Mouse (Mus musculus): ENCODE results near the gene Myo5c. TPM values are rescaled to one million over a fixed set of nuclear protein-coding genes. Genes with fewer than 3 reads are reported as not detected.

Myo5c gene
- 0.14 and 0.60 TPM in 2 replicates for polyA plus RNA-seq (2021; fragmentation: Nextera tagmentation)
- long read RNA-seq, experiment 1, partial matches to known transcripts: 0 of 1 reads
- long read RNA-seq, experiment 1, other reads (novel, unspliced or antisense): 1 of 1 reads
- long read RNA-seq, experiment 2, partial matches to known transcripts: 0 of 1 reads
- long read RNA-seq, experiment 2, other reads (novel, unspliced or antisense): 1 of 1 reads

GRCm38 (mm10) chr9:75231841-75232746 is at the start of gene Myo5c:
Gene Myo5c, plus strand, starts transcription at chr9:75232020.

DNA sequence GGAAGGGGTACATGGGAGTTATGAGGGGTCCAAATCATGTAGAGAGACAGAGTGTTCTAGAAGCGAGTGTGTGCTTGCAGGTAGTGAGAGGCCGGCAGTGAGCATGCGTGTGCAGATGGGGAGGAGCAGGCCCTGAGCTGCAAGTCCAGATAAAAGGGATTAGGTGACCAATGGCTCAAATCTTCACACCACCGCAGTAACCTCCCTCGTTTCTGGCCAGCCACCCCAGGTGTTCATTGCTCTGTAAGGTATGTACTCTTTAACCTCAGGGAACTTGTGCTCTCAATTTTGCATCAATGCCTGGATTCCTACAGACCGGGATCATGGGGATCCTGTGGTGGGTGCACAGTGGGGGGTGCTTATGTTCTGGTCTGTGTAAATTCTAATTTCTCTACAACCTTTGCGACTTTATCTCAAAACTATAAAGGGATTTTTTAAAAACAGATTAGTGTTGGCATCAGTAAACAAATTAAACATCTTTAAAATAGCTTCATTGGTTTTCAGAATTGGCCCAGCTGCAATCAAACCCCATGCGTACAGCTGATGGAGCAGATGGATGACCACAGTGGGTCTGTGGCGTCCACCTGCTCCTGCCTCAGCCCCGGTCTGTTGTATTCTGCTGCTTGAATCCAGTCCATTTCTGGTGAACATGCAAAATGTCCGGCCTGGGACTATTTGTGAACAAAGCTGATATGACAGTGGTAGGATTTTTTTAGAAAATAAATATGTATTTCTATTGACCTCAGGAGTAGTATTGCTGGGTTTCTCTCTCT is 74.5 kb downstream of the Myo5c start, which contains the start of gene Gnb5:
TSS of gene Gnb5 (plus strand) at position 163 of the 773 bp plus-strand sequence.

DNA sequence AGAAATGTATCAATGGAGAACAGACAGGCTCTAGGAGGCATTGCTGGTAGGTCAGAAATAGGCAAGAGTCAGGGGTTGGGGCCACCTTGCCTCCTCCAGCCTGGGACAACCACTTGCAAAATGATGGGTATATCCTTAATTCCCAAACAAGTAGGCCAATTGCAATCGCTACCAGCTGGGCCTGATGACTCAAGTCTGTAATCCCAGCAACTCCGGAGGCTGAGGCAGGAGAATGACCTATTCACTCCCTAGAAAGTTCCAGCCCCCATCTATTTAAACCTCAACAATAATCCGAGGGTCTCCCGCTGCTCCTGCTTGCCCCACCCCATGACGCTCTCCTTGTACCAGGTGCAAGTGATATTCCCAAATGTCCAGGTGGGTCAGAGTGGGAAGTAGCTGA is 115.6 kb downstream of the Myo5c start, which contains the start of gene Bcl2l10:
TSS of gene Bcl2l10 (plus strand) at position 301 of the 400 bp plus-strand sequence.

Other genes starting within 250 kb of the Myo5c start
- gene Arpp19, start 194.4 kb upstream of the Myo5c start, polyA plus RNA-seq (2021; fragmentation: Nextera tagmentation): 244 and 268 TPM in 2 replicates
- 21.1 and 23.0 TPM in 2 replicates for gene Myo5a, start 161.0 kb upstream of the Myo5c start, polyA plus RNA-seq (2021; fragmentation: Nextera tagmentation)
- gene Gnb5, start 74.3 kb downstream of the Myo5c start, polyA plus RNA-seq (2021; fragmentation: Nextera tagmentation): 184 and 190 TPM in 2 replicates
- not detected in 2 replicates for gene Bcl2l10, start 115.7 kb downstream of the Myo5c start, polyA plus RNA-seq (2021; fragmentation: Nextera tagmentation)
- 20.8 and 24.5 TPM in 2 replicates for gene Mapk6, start 178.0 kb downstream of the Myo5c start, polyA plus RNA-seq (2021; fragmentation: Nextera tagmentation)
- gene Leo1, start 209.5 kb downstream of the Myo5c start, polyA plus RNA-seq (2021; fragmentation: Nextera tagmentation): 18.7 and 19.9 TPM in 2 replicates

All from layer of hippocampus, adult 6 months (tissue).